Mouse (Mus musculus): ENCODE data around the gene Fbxo40. TPM values are rescaled to one million over a fixed set of nuclear protein-coding genes. Genes with fewer than 3 reads are reported as not detected.

The Fbxo40 gene
- polyA plus RNA-seq (2012; rRNA removed): 0.46 and 2.0 TPM in 2 replicates

GRCm38 (mm10) chr16:36989999-36990625, at the start of gene Fbxo40:
Gene Fbxo40, minus strand, starts transcription at chr16:36990467.
- Histone ChIP-seq H3K4me3 (replicated peaks; ENCODE audit: extremely low read depth, low read depth, low read length) (no peak within 1 kb of the TSS), H3K4me1 (ENCODE audit: control insufficient read depth, insufficient read depth, low read length) (no peaks in the 10 kb centered on the region)
- no peak for DNase-seq
- 52% methylated on average over 18 of the region's 18 CpGs for WGBS
- no peak for TF ChIP-seq POLR2A (IDR thresholded peaks at IDR 0.05; ENCODE audit: borderline replicate concordance, extremely low read depth, low read depth, low read length)

- H3K4me3 ChIP-seq (replicated peaks; ENCODE audit: extremely low read depth, low read depth, low read length): no peak overlapping the region
- H3K4me1 ChIP-seq (ENCODE audit: control insufficient read depth, insufficient read depth, low read length): no peaks in the 10 kb centered on the region
- TF ChIP-seq POLR2A (IDR thresholded peaks at IDR 0.05; ENCODE audit: borderline replicate concordance, extremely low read depth, low read depth, low read length) (no peak), CTCF (IDR thresholded peaks at IDR 0.05; ENCODE audit: insufficient read depth, low read length) (no peak)
- 93% methylated on average over 8 of the region's 8 CpGs for WGBS
- DNase-seq: no peak
Observed at GRCm38 (mm10) chr16:37034751-37035150, 44.5 kb upstream of the Fbxo40 start.

- H3K4me1 ChIP-seq (ENCODE audit: control insufficient read depth, insufficient read depth, low read length): no peaks in the 10 kb centered on the region
- 75% methylated on average over 3 of the region's 3 CpGs for WGBS
- no peak for DNase-seq
- no peak overlapping the region for H3K4me3 ChIP-seq (replicated peaks; ENCODE audit: extremely low read depth, low read depth, low read length)
- TF ChIP-seq CTCF (IDR thresholded peaks at IDR 0.05; ENCODE audit: insufficient read depth, low read length): no peak
- TF ChIP-seq POLR2A (IDR thresholded peaks at IDR 0.05; ENCODE audit: borderline replicate concordance, extremely low read depth, low read depth, low read length): no peak
Observed at GRCm38 (mm10) chr16:37031996-37032395, 41.7 kb upstream of the Fbxo40 start.

- TF ChIP-seq POLR2A (IDR thresholded peaks at IDR 0.05; ENCODE audit: borderline replicate concordance, extremely low read depth, low read depth, low read length) (no peak), CTCF (IDR thresholded peaks at IDR 0.05; ENCODE audit: insufficient read depth, low read length) (no peak)
- WGBS: 52% methylated on average over 3 of the region's 3 CpGs
- no peak for DNase-seq
- no peaks in the 10 kb centered on the region for H3K4me1 ChIP-seq (ENCODE audit: control insufficient read depth, insufficient read depth, low read length)
- H3K4me3 ChIP-seq (replicated peaks; ENCODE audit: extremely low read depth, low read depth, low read length): no peak overlapping the region
Observed at GRCm38 (mm10) chr16:37027581-37027980, 37.3 kb upstream of the Fbxo40 start.

- Histone ChIP-seq H3K4me3 (replicated peaks; ENCODE audit: extremely low read depth, low read depth, low read length) (no peak overlapping the region), H3K4me1 (ENCODE audit: control insufficient read depth, insufficient read depth, low read length) (peaks cover 5% of the 10 kb centered on the region; the same call in 1 of the 2 replicates)
- WGBS: 29% methylated on average over 5 of the region's 5 CpGs
- TF ChIP-seq CTCF (IDR thresholded peaks at IDR 0.05; ENCODE audit: insufficient read depth, low read length): no peak
- TF ChIP-seq POLR2A (IDR thresholded peaks at IDR 0.05; ENCODE audit: borderline replicate concordance, extremely low read depth, low read depth, low read length): no peak
- no peak for DNase-seq
Observed at GRCm38 (mm10) chr16:37012336-37012735, 22.1 kb upstream of the Fbxo40 start.

- TF ChIP-seq CTCF (IDR thresholded peaks at IDR 0.05; ENCODE audit: insufficient read depth, low read length): no peak
- TF ChIP-seq POLR2A (IDR thresholded peaks at IDR 0.05; ENCODE audit: borderline replicate concordance, extremely low read depth, low read depth, low read length): no peak
- Histone ChIP-seq H3K4me1 (ENCODE audit: control insufficient read depth, insufficient read depth, low read length) (peaks cover 5% of the 10 kb centered on the region; the same call in 1 of the 2 replicates), H3K4me3 (replicated peaks; ENCODE audit: extremely low read depth, low read depth, low read length) (peak overlapping the region; percentile 89)
- under 1% methylated on average over 26 of the region's 26 CpGs for WGBS
- no peak for DNase-seq
Observed at GRCm38 (mm10) chr16:37011922-37012289, 21.6 kb upstream of the Fbxo40 start.

- Histone ChIP-seq H3K4me3 (replicated peaks; ENCODE audit: extremely low read depth, low read depth, low read length) (peak within 1 kb of the TSS; percentile 89), H3K4me1 (ENCODE audit: control insufficient read depth, insufficient read depth, low read length) (peaks cover 5% of the 10 kb centered on the region; the same call in 1 of the 2 replicates)
- 2% methylated on average over 30 of the region's 30 CpGs for WGBS
- TF ChIP-seq POLR2A (IDR thresholded peaks at IDR 0.05; ENCODE audit: borderline replicate concordance, extremely low read depth, low read depth, low read length) (0 out of 2 replicates have a peak, but pooled peaks have one; percentile 55), CTCF (IDR thresholded peaks at IDR 0.05; ENCODE audit: insufficient read depth, low read length) (no peak)
- peak; percentile 84 for DNase-seq
Observed at GRCm38 (mm10) chr16:37011061-37011921, 21.0 kb upstream of the Fbxo40 start, which contains the start of gene Polq. Gene Polq, plus strand, starts transcription at chr16:37011786.

GRCm38 (mm10) chr16:37010370-37010769, 20.1 kb upstream of the Fbxo40 start:
- H3K4me3 ChIP-seq (replicated peaks; ENCODE audit: extremely low read depth, low read depth, low read length): no peak overlapping the region
- WGBS: 43% methylated on average over 4 of the region's 4 CpGs
- TF ChIP-seq POLR2A (IDR thresholded peaks at IDR 0.05; ENCODE audit: borderline replicate concordance, extremely low read depth, low read depth, low read length) (no peak), CTCF (IDR thresholded peaks at IDR 0.05; ENCODE audit: insufficient read depth, low read length) (peak; percentile 36; the same call in 1 of the 2 replicates)
- peaks cover 5% of the 10 kb centered on the region; the same call in 1 of the 2 replicates for H3K4me1 ChIP-seq (ENCODE audit: control insufficient read depth, insufficient read depth, low read length)
- DNase-seq: peak; percentile 14

GRCm38 (mm10) chr16:37009262-37009661, 19.0 kb upstream of the Fbxo40 start:
- Histone ChIP-seq H3K4me3 (replicated peaks; ENCODE audit: extremely low read depth, low read depth, low read length) (no peak overlapping the region), H3K4me1 (ENCODE audit: control insufficient read depth, insufficient read depth, low read length) (peaks cover 5% of the 10 kb centered on the region; the same call in 1 of the 2 replicates)
- WGBS: 61% methylated on average over 6 of the region's 6 CpGs
- no peak for DNase-seq
- no peak for TF ChIP-seq CTCF (IDR thresholded peaks at IDR 0.05; ENCODE audit: insufficient read depth, low read length)
- TF ChIP-seq POLR2A (IDR thresholded peaks at IDR 0.05; ENCODE audit: borderline replicate concordance, extremely low read depth, low read depth, low read length): no peak
